Mouse (Mus musculus): Measurements from ENCODE around the gene 1700125H20Rik.
"Not testable (repeated sequence)": the region's sequence is repeated elsewhere in the genome, so short reads cannot be mapped to it uniquely, and the experiment has no call there.

Gene 1700125H20Rik

DNA sequence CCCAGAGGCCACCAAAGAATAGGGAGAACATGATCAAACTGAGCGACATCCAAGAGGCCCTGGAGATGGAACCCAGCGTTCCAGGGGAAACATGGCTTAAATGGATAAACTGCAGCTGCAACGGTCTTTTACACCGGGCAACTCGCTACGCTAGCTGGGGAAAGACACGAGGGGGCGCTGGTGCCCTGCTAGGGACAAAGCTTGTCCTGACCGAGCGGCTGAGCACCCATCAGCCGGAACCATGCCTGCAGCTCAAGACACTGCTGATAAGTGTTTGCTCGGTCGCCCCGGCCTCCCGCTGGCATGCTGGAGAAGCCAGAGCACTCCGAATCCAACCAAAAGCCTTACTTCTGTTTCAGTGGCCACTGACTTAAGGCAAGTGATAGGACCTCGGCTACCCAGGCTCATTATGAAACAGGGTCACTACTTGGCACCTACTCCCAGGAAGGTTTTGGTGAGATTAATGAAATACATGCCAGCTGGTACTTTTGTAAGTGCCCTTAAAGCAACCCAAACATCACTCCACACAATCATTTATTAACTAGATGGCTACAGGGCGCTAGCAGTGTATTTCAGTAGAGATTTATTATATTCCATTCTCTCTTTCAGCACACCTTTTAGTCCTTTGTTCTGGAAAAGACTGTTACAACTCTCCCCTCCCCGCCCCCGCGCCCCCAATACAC lies at the start of gene 1700125H20Rik:
Gene 1700125H20Rik (plus strand): TSS at position 347 of the 683 bp plus-strand sequence.
- peak; percentile 77 for DNase-seq (ENCODE audit: low spot score)

DNA sequence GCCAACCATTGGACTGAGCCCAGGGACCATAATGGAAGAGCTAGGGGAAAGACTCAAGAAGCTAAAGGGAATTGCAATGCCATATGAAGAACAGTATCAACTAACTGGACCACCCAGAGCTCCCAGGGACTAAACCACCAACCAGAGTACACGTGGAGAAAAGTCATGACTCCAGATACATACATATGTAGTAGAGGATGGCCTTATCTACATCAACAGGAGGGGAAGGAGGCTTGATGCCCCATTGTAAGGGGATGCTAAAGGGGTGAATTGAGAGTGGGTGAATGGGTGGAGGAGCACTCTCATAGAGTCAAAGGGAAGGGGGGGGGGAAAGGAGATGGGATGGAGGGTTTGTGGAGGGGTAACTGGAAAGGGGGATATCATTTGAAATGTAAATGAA lies 48.1 kb upstream of the 1700125H20Rik start:
- no peak for DNase-seq (ENCODE audit: low spot score)

DNA sequence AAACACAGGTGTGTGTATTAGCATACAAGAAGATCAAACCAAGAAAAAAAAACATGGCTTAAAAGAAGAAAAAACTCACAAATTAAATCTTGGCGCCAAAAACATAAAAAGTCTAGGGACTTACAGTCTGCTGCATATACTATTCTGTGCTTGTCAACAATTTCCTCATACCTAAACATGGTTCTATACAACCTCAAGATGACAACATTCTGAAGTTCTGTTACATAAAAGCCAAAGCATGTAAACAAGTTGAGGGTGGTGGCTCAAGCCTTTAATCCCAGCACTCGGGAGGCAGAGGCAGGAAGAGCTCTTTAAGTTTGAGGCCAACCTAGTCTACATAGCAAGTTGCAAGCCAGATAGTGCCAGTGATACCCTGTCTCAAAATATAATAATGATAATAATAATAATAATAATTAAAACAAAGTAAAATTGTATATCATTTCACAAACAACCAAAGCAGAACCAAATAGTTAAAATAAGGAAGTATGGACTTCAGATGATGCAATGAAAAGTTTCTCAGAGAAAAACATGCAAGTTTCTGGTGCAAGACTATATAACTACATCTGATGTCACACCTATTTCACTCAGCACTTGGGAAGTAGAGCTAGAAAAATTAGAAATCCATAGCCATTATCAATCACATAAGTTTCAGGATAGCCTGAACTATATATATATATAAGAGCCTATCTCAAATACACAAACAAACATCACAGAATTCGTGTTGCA lies 46.8 kb upstream of the 1700125H20Rik start:
- no peak for DNase-seq (ENCODE audit: low spot score)

DNA sequence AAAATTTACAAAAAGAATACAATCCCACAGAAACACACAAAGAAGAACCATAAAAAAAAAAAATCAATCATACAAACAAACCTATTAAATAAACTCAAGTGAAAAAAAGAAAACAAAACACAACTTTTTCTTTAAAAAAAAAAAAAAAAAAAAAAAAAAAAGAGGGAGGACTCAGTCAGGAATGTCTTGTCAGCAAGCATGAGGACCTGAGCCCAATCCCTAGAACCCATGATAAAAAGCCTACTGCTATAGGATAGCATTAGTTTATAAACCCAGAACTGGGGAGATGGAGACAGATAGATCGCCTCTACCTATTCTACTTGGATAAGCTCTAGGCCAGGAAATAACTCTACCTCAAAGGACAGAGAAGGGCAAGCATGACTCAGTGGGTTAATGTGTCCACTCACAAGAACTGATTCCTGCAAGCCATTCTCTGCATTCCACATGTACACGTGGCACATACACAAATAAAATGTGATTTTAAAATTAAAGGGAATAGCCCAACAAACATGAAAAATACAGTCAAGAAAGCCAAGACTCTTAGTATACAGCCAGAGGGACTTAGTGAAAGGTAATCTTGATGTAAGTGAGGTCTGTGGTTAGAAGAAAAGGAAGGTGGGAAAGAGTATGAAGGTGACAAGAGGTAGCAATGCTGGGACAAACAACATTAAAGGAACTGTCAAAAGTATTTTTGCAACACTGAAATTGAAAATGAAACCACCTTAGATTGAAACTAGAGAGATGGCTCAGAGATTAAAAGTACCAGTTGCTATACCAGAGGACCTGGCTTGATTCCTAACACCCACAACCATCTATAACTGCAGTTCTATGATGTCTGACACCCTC lies 43.7 kb upstream of the 1700125H20Rik start:
- DNase-seq (ENCODE audit: low spot score): no peak

DNA sequence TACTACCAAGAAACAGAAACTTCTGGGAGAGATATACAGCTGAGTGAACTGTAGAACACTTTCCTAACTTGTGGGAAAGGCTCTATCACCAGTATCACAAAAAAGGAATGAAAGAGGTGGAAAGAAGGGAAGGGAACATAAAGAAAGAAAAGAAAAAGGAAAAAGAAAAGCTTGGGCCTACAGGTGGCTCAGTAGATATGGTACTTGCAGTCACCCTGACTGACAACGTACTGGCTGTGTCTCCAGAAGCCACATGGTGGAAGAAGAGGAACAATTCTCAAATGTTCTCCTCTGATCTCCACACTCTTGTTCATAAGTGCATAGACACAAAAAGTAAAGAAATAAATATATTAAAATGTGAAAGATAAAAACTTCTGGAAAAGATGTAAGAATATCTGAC lies 41.3 kb upstream of the 1700125H20Rik start:
- no peak for DNase-seq (ENCODE audit: low spot score)

DNA sequence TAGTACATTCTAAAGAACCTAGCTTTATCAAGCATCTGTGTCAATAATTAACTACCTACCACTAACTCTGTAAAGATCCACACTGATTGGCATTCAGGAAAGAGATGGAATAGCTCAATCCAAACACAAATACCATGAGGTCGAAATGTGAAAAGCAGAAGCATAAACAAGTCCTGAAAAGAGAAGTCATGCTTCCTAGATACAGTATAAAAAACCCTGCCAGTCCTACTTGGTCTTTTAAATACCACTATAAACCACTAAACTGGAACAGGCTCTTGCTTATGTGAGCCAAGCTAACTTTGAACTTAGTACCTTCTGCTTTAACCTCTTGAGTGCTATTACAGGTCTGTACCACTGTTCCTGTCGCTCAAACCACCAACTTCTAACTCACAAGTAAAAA lies 38.7 kb upstream of the 1700125H20Rik start:
- DNase-seq (ENCODE audit: low spot score): no peak

DNA sequence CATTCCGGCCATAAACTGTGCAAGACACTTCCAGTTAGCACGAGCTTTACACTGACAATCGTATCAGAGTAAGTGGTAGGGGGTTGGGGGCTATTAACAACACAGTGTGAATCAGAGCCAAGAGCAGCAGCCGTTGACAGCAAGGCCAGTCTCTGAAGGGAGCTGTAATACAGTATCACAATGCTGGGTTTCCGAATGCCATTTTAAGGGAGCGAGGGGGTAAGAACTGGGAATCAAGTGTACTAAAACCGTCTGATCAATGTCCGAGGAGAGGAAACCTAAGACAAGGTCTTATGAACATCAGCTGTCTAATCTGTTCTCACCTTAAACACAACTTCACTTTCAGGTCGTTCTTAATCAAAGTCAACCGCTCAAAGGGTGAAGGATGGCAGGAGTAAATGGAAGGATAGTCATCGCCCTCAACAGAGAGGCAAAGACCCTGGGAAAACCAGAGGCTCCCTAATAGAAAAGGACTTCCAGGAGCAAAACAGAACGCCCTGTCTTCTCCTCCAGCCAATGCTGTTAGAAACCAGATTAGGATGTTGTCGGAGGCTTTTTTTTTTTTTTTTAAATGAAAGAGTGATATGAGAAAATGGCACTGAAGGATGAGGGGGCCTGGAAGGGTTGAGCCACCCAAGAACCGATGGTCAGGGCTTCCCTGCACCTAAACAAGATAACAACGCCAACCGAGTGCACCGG lies 31.3 kb upstream of the 1700125H20Rik start:
- DNase-seq (ENCODE audit: low spot score): no peak

DNA sequence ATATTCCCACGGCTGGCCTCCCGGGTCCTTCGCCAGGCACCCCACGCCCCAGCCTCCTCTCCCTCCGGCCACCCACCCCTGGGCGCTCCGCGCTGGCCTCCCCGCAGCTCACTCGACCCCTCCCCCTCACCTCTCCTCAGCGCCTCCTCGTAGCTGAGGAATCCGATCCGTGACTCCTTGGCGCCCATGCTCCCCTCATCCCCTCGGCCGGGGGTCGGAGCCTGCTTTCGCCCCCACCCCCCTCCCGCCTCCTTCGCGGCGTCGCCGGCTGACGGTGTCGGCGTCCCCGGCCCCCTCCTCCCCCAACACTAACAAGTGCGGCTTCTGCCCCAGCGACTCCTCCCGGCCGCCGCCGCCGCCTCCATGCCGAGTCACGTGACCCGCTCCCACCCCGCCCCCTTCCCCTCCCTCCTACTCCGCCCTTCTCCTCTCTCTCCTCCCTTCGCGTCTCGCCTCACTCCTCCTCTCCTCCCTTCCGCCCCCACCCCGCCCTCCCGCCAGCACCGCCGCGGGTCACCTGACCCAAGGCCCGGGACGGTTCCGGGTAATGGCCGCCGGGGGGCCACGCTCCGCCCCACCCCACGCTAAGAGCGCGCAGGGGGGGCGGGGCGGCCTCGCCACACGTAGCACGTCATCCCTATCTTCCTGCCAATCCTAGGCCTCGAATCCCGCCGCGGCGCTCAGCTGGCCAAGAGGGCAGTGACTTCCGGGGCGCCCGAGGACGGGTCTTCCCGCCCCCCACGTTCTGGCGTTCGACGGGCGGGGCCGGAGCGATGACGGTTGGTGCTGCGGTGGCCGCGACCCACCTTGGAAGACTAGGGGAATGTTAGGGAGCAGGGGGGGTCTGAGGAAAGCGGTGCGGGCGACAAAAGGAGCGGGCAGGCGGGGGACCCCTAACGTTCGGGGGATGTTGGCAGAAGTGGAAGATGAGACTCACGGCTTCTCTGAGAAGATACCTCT lies 30.3 kb upstream of the 1700125H20Rik start, which contains the start of gene Usp32:
Gene Usp32 (minus strand): TSS at position 581 of the 960 bp plus-strand sequence.
- DNase-seq (ENCODE audit: low spot score): peak; percentile 96

DNA sequence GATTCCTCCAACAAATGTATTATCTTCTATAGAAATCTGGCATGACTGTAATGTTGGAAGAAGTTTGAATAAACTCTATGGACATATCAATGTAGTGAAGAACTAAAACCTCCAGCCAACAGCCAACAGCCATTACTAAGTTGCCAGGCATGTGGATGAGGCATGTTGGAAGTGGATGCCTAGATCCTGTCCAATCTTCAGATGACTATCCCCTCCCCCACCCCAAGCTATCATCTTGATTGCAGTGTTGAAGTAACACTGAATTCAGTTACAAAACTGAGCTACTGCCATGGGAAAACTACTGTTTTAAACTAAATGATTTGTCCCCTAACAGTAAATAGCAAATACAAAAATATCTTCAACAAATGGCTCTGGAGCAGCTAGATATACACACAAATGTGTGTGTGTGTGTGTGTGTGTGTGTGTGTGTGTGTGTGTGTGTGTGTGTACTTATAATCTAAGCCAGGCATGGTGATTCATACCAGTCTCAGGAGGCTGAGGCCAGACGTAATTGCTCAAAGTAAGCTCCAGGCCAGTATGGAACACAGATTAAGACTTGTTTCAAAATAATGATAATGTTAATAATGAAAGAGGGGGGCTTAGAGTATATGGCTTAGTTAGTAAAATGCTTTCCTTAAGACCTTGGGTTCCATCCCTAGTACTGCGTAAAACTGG lies 17.8 kb upstream of the 1700125H20Rik start:
- DNase-seq (ENCODE audit: low spot score): no peak

DNA sequence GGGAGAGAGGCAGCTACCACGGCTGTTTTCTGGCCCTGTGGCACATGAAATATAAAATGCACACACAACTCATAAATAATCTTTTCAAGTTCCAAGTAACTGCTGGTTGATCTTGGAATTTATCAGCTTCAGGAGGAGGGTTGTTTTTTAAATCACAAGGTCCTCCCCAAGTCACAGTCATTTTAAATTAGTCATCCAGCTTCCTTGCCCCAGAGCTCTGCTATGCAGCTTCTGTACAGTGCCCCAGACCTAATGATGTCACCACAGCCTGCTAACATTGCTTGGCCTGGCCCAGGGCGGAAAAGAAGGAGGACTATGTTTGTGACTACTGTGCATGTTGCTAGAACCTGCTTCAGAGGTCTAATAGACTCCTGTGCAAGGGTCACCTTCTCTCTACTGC lies 12.9 kb upstream of the 1700125H20Rik start:
- no peak for DNase-seq (ENCODE audit: low spot score)

DNA sequence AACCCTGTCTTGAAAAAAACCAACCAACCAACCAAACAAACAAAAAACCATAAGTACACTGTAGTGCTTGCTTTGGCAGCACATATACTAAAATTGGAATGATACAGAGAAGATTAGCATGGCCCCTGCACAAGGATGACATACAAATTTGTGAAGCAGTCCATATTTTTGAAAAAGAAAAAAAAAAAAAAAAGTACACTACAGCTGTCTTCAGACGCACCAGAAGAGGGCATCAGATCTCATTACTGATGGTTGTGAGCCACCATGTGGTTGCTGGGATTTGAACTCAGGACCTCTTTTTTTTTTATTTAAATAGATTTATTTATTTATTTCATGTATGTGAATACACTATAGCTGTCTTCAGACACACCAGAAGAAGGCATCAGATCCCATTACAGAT lies 7.2 kb upstream of the 1700125H20Rik start:
- DNase-seq (ENCODE audit: low spot score): not testable (repeated sequence)

DNA sequence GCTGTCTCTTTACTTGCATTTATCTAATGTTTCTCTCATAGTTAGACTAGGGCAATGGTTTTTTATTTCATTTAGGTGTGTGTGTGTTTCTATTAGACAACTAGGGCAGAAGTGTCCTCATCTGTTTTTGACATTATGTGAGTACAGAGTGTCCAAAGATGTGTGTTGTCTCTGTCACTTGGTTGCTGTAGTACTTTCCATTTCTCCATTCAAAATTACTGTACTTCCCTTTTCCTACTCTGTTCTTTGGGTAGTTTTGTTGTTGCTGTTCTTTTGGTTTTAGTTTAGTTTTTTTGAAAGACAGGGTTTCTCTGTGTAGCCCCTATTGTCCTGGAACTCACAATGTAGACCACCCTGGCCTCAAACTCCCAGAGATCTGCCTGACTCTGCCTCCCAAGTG lies 5.8 kb upstream of the 1700125H20Rik start:
- no peak for DNase-seq (ENCODE audit: low spot score)

DNA sequence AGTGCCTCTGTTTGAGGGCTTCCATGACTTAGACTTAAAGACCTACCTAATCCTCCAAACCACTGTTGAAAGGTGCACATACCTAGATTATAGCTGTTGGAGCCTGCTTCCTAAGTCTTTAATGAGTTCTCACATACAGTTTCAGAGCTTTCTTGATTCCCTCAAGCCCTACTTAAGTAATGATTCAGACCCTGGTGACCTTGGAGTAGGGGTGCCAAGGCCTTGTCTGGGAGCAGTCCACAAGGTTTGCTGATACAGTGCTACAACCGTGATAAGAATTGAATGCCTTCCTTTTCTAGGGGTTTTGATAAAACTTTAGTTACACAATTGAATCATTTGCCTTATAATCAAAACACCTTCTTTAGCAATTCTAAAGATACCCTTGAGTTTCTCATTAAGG lies 2.7 kb upstream of the 1700125H20Rik start:
- DNase-seq (ENCODE audit: low spot score): no peak

DNA sequence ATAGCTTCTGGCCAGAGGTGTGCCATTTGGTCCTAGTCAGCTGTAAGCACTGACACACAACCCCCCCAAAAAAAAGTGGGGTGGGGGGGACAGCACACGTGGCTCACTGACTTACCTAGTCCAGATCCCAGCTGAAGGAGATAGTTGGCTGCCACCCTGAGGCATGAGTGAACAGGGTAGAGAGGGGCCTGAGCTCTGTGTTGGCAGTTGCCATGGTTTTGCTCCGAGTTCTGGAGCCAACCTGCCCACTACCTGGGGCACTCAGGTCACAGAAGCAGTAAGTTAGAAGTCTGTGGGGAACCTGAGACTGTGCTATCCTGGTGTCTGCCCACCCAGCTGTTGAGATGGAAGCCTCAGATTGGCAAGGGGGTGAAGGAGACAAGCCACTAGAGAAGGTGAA lies 629 bp downstream of the 1700125H20Rik start:
- no peak for DNase-seq (ENCODE audit: low spot score)

DNA sequence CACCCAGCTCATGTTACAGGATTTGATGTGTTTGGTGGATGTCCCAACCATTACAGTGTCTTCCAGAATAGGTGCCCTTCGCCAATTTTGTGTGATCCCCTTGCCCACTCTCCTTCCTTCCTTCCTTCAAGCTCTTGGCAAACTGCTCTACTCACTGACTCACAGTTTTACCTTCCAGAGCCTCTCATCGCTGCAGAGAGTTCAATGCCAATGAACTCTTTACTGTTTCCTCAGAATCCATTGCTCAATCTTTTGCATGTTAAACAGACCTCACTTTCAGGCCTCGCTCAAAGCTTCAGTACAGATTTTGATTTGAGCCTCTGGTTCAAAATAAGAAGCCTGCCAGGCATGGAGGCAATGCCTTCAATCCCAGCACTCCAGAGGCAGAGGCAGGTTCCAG lies 5.7 kb downstream of the 1700125H20Rik start:
- DNase-seq (ENCODE audit: low spot score): no peak

DNA sequence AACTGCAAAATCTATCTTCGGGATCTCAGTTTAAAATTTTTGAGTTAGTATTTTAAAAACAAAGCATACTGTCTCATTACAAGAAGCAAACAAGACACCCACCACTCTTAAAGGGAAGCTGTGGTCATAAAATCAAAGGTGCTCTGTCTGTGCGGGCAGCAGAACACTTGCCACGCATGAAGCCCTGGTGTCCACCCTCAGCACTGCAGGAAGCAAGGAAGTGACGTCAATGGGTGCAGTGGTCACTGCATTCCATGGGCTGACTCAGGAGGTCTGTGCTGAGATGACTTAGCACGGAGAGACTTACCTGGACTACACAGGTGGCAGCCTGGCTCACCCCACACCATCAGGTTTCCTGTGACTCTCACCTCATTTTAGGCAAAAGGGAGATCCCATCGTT lies 7.6 kb downstream of the 1700125H20Rik start:
- no peak for DNase-seq (ENCODE audit: low spot score)

DNA sequence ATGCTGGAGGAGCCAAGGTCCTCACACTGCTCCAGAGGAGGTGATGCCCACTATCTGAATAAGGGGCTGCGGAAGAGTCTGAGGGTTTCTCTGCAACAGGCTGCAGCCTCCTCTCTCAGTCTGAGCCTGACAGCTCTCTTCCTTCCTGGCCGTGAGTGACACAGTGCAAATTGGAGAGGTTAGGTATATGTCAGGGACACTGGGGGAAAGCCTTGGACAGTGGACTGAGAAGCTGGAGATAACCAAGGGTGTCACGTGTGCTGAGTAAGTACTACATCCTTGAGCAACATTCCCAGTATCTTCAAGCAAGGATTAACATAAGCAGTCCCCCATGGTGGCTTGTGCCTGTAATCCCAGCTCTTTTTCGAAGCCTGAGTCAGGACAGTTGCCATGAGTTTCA lies 8.2 kb downstream of the 1700125H20Rik start:
- no peak for DNase-seq (ENCODE audit: low spot score)

DNA sequence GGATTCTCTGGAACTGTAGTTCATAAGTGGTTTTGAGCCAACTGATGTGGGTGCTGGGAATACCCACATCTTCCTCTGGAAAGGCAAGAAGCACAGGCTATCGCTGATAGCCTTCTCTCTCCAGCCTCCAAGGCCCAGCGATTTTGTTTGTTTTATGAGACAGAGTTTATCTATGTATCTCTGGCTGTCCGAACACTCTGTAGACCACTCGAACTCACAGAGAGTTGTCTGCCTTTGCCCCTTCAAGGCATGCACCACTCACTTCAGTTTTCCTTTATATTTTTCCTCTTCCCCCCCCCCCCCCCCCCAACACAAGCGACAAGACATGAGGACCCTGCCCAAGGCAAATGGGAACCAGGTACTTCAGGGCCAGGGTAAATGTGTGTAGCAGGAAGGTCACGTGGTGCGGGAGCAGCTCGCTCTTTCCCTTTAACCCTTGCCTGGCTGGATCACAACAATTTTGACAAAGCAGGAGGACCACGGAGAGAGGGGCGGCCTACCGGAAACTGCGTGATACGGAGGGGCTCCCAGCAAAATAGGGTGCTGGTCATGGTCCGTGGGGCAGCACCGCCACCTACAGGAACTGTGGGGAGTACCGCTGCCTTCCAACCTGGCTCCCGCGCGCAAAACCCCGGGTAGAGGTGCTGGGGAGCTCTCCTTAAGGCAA lies 12.5 kb downstream of the 1700125H20Rik start:
- peak; percentile 44 for DNase-seq (ENCODE audit: low spot score)

DNA sequence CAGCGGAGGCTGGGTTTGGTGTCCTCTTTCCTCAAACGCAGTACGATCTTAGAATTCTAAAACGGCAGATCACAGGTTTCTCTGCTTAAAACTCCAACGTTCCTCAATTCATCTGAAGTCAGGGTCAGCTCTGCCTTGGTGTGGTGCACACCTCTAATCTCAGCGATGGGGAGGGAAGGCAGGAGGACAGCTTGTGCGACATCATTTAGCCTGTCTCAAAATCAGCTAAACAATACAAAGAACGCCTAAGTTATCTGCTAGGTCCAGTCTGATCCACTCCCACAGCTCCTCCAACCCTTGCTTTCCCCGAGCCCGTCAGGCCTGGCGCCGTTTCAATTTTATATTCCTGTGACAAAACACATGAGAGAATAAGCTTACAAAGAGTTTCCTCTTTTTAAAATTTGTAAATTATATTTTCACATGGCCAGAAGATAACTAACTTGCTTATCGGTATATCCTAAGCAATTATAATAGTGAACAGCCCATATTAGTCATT lies 13.1 kb downstream of the 1700125H20Rik start:
- DNase-seq (ENCODE audit: low spot score): no peak

DNA sequence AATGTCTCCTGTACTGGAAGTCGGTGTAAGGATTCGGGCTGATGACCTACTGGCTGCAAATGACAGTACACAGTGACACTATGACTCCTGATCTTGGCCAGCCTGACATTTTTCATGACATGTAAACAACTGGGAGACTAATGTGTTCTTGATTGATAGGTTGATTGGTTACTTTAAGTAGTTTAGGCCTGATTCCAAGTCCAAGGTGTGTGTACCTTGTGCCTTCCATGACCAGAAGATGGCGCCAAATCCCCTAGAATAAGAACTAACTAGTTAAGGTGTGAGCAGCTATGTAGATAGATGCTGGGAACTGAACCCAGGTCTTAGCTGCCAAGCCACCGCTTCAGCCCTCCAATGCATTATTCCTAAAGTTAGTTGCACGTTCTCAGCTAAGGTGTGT lies 13.9 kb downstream of the 1700125H20Rik start:
- peak; percentile 22 for DNase-seq (ENCODE audit: low spot score)

Measured in left cerebral cortex, adult 11 months (tissue).